Mouse (Mus musculus) neural tube, embryonic 13.5 days (tissue): ENCODE measurements around the gene Cnot6l. TPM values are rescaled to one million over a fixed set of nuclear protein-coding genes. Genes with fewer than 3 reads are reported as not detected.

Experiments used
- ATAC-seq: fragments of 200-750 bp; cut with Nextera tagmentation; 2 replicates; pipeline ENCODE4 v1.8.0; 2017; ENCODE audit warnings: low read depth, mild to moderate bottlenecking, moderate TSS enrichment, moderate library complexity
- H3K27ac ChIP-seq: fragments of 300-500 bp; sonication (generic); replicated peaks from 2 replicates; pipeline ENCODE4 v1.5.1; 2015; ENCODE audit warnings: moderate library complexity, mild to moderate bottlenecking, inconsistent platforms
- H3K27me3 ChIP-seq: fragments of 300-500 bp; sonication (generic); 2 replicates; pipeline ENCODE4 v1.6.1; 2015; ENCODE audit warnings: mild to moderate bottlenecking, inconsistent platforms
- H3K36me3 ChIP-seq: fragments of 300-500 bp; sonication (generic); 2 replicates; pipeline ENCODE4 v1.6.1; 2015; ENCODE audit warnings: mild to moderate bottlenecking, inconsistent platforms
- H3K4me1 ChIP-seq: fragments of 300-500 bp; sonication (generic); replicated peaks from 2 replicates; pipeline ENCODE4 v1.6.1; 2015; ENCODE audit warnings: inconsistent platforms
- H3K4me2 ChIP-seq: fragments of 300-500 bp; sonication (generic); 2 replicates; pipeline ENCODE4 v1.6.1; 2015; ENCODE audit warnings: inconsistent platforms, mild to moderate bottlenecking, moderate library complexity
- H3K4me3 ChIP-seq: fragments of 300-500 bp; sonication (generic); 2 replicates; pipeline ENCODE4 v1.5.1; 2015; ENCODE audit warnings: mild to moderate bottlenecking, inconsistent platforms
- H3K9ac ChIP-seq: fragments of 300-500 bp; sonication (generic); 2 replicates; pipeline ENCODE4 v1.6.1; 2015; ENCODE audit warnings: moderate library complexity, mild to moderate bottlenecking, inconsistent platforms
- H3K9me3 ChIP-seq: fragments of 300-500 bp; sonication (generic); 2 replicates; pipeline ENCODE4 v1.6.1; 2016; ENCODE audit warnings: inconsistent platforms
- WGBS: fragments of 180-500 bp; shearing (Covaris S2); methylation state at CpG from one replicate; pipeline ENCODE4 v1.1.7; 2015; 5-methylcytosine and 5-hydroxymethylcytosine counted together
- polyA plus RNA-seq: library from polyadenylated mRNA; unstranded; fragments of >200 nt; fragmentation: Nextera tagmentation; extraction: Ambion mirVana; gene quantifications from 2 replicates; pipeline ENCODE4 v1.2.1, GENCODE M21; 2015

Cnot6l gene
- polyA plus RNA-seq, 1 experiment from 2014 or later = 13.0 TPM

DNA sequence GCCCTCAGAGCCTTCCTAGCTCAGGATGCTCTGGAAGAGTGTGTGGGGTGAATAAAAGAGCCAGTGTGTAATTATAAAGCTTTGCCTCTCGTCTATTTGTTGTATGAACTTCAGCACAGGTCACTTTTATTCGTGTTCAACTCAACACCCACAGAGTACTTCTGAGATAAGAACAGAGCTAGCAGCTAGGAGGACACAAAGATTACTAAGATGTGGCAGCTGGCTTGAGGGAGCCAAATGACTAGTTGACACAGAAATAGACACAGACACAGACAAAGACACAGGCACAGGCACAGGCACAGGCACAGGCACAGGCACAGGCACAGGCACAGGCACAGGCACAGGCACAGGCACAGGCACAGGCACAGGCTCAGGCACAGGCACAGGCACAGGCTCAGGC lies 20.0 kb upstream of the Cnot6l start:
- no peaks in the 10 kb centered on the region for H3K4me1 ChIP-seq
- H3K4me2 ChIP-seq = no peak overlapping the region
- H3K4me3 ChIP-seq = no peak overlapping the region
- H3K27ac ChIP-seq = no peak overlapping the region
- 62% methylated on average over 2 of the region's 2 CpGs for WGBS
- no peaks in the 10 kb centered on the region for H3K36me3 ChIP-seq
- H3K9me3 ChIP-seq = no peaks in the 10 kb centered on the region
- H3K9ac ChIP-seq = no peak overlapping the region
- H3K27me3 ChIP-seq = no peaks in the 10 kb centered on the region
- ATAC-seq = no peak

DNA sequence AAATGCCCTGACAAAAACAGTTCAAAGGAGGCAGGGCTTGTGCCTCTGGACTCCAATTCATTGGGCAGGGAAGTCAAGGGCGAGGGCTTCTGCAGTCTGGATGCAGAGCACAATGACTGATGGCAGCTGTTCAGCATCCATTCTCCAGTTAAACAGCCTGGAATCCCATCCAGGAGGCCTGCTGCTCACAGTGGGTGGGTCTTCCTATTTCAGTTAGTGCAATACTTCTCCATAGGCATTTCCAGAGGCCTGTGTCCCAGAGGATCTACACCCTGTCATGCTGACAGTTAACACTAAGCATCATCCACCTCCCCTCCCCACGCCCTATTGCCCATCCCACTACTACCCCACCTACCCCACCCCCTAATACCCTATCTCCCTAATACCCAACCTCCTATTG lies 19.2 kb upstream of the Cnot6l start:
- Histone ChIP-seq H3K4me3 (no peak overlapping the region), H3K9me3 (no peaks in the 10 kb centered on the region)

DNA sequence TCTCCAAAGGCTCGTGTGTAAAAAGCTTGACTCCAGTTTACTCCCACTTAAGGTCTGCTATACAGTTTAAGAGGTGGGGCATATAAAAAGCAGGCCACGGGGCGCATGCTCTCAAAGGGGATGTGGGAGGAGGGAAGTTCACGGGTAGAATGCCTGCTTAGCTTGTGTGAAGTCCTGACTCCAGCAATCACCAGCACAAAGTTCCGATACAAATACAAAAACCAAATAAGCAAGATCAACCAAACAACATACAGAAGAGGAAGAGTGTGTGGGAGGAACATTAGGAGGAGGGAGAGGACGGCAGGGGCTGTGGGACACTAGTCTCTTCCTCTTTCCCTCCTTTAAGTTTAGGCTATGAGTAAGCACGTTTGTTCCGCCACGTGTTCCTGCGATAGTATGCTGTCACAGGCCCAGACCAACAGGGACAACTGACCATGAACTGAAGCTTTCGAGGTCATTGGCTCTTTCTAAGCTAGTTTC lies 12.9 kb upstream of the Cnot6l start:
- Histone ChIP-seq H3K4me1 (no peaks in the 10 kb centered on the region), H3K4me2 (no peak overlapping the region), H3K36me3 (no peaks in the 10 kb centered on the region), H3K27ac (no peak overlapping the region), H3K27me3 (no peaks in the 10 kb centered on the region), H3K4me3 (no peak overlapping the region), H3K9me3 (no peaks in the 10 kb centered on the region), H3K9ac (no peak overlapping the region)
- 77% methylated on average over 11 of the region's 11 CpGs for WGBS
- ATAC-seq = no peak

More for the DNA sequence above, 19.2 kb upstream of the Cnot6l start:
- no peak overlapping the region for H3K9ac ChIP-seq
- no peaks in the 10 kb centered on the region for H3K4me1 ChIP-seq
- no peaks in the 10 kb centered on the region for H3K36me3 ChIP-seq
- 61% methylated on average over 2 of the region's 2 CpGs for WGBS
- no peak overlapping the region for H3K27ac ChIP-seq
- no peak for ATAC-seq
- H3K27me3 ChIP-seq = no peaks in the 10 kb centered on the region
- no peak overlapping the region for H3K4me2 ChIP-seq

DNA sequence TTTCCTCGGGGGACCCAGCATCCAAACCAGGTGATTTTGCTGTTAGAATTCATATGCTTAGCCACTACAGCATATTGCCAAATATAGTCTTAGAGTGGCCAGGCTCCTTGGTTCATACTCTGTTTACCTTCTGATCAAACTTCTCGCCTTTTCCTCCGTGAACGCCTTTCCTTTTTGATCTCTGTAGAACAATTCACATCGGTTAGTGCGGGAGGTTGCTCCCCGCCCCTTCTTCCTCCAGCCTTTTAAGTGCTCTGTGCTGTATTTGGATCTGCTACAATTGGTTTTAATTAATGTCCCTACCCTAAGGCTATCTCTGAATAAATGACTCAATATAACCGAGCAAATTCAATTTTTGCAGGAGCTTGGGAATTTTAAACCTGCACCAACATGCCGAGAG lies 12.2 kb upstream of the Cnot6l start:
- no peak for ATAC-seq
- Histone ChIP-seq H3K27ac (no peak overlapping the region), H3K9me3 (no peaks in the 10 kb centered on the region), H3K4me1 (no peaks in the 10 kb centered on the region), H3K9ac (no peak overlapping the region), H3K27me3 (no peaks in the 10 kb centered on the region), H3K4me3 (no peak overlapping the region), H3K4me2 (no peak overlapping the region), H3K36me3 (no peaks in the 10 kb centered on the region)
- 42% methylated on average over 9 of the region's 9 CpGs for WGBS

DNA sequence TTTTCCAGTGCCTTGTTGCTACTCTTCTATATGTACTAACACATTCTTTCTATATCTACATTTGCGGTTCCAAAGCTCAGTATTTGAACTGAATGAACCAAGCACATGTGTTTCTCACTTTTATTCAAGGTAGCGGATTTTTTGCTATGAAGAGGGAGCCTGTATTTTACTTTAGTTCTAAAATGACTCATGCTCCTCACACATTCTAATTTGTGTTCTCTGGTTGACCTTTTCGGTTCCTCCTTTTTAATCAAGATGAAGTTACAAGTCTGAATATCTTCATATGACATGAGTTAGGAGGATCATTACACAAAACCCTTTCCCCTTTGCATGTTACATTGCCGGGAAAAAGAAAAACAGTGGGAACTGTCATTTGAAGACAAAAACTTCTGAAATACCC lies 7.8 kb upstream of the Cnot6l start:
- Histone ChIP-seq H3K27ac (no peak overlapping the region), H3K9me3 (no peaks in the 10 kb centered on the region), H3K27me3 (no peaks in the 10 kb centered on the region), H3K4me3 (no peak overlapping the region), H3K4me2 (no peak overlapping the region), H3K4me1 (no peaks in the 10 kb centered on the region), H3K36me3 (no peaks in the 10 kb centered on the region), H3K9ac (no peak overlapping the region)
- WGBS = 91% methylated on average over 4 of the region's 4 CpGs
- ATAC-seq = no peak

DNA sequence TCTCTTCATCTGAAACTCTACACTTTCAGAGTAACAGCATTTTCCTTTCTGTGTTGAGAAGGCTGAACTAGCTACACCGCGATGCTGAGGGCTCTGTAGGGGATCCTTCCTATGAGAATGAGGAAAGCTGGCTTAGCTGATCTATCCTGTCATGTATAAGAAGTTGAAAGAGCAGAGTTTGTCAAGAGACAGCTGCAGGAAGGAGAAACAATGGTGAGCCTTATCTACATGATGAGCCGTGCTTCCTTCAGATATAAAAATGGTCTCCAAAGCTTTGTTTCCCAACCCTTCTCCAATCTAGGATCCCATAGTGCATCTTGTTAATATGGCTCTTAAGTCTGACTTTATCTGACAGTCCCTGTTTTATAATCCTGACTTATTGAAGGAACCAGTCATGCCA lies 6.5 kb upstream of the Cnot6l start:
- Histone ChIP-seq H3K4me1 (no peaks in the 10 kb centered on the region), H3K9me3 (no peaks in the 10 kb centered on the region), H3K4me2 (no peak overlapping the region), H3K36me3 (no peaks in the 10 kb centered on the region), H3K27me3 (no peaks in the 10 kb centered on the region), H3K27ac (no peak overlapping the region), H3K9ac (no peak overlapping the region), H3K4me3 (no peak overlapping the region)
- no peak for ATAC-seq
- 82% methylated on average over 3 of the region's 3 CpGs for whole genome bisulfite sequencing

DNA sequence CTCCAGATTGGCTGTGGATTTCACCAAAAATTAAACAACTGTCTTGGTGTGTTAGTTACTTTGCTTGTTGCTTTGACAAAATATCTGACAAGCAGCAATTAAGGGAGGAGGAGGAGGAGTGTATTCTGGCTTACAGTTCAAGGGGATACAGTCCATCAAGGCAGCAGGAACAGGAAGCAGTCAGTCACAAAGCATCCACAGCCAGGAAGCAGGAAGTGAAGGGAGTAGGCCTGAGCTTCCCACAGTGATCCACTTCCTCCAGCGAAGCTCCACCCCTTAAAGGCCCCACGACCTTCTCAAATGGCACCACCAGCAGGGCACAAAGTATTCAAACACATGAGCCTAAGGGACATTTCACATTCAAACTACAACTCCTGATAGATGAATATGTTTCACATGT lies 2.8 kb upstream of the Cnot6l start:
- 85% methylated on average over 2 of the region's 2 CpGs for WGBS
- no peak overlapping the region for H3K27ac ChIP-seq
- ATAC-seq = no peak

DNA sequence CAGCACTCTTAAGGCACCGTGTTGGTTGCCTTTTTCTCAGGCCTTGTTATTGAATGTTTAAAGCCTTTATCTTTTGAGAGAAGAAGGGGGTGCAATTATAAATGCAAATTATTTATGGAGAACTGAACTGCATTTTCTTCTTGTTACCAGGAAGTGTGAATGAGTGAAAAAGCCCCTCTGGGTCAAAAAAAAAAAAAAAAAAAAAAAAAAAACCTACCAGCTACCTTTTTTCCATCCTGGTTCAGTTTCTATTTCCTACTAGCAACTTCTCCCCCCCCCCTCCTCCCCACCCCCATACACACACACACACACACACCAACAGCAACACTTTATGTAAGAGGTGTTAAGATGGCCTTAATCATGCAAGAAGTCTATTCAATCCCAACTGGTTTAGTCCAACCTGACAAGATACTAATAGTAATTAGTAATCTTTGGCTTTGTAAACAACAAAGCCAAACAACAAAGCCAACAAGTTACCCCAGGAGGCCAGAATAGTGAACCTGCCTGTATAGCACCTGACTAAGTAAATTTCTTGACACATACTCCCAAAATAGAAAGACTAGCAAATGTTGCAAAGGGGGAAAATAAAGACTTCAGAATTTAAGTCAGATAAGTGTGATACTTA lies 463 bp downstream of the Cnot6l start:
- peak overlapping the region; percentile 99 for H3K27ac ChIP-seq
- H3K4me2 ChIP-seq = peak overlapping the region; percentile 81
- 7% methylated on average over 1 of the region's 1 CpGs for WGBS

More for the DNA sequence above, 2.8 kb upstream of the Cnot6l start:
- H3K9ac ChIP-seq = no peak overlapping the region
- H3K36me3 ChIP-seq = no peaks in the 10 kb centered on the region
- H3K4me1 ChIP-seq = no peaks in the 10 kb centered on the region; the same call in 1 of the 2 replicates
- H3K4me2 ChIP-seq = no peak overlapping the region
- H3K9me3 ChIP-seq = no peaks in the 10 kb centered on the region
- H3K4me3 ChIP-seq = no peak overlapping the region
- H3K27me3 ChIP-seq = no peaks in the 10 kb centered on the region

DNA sequence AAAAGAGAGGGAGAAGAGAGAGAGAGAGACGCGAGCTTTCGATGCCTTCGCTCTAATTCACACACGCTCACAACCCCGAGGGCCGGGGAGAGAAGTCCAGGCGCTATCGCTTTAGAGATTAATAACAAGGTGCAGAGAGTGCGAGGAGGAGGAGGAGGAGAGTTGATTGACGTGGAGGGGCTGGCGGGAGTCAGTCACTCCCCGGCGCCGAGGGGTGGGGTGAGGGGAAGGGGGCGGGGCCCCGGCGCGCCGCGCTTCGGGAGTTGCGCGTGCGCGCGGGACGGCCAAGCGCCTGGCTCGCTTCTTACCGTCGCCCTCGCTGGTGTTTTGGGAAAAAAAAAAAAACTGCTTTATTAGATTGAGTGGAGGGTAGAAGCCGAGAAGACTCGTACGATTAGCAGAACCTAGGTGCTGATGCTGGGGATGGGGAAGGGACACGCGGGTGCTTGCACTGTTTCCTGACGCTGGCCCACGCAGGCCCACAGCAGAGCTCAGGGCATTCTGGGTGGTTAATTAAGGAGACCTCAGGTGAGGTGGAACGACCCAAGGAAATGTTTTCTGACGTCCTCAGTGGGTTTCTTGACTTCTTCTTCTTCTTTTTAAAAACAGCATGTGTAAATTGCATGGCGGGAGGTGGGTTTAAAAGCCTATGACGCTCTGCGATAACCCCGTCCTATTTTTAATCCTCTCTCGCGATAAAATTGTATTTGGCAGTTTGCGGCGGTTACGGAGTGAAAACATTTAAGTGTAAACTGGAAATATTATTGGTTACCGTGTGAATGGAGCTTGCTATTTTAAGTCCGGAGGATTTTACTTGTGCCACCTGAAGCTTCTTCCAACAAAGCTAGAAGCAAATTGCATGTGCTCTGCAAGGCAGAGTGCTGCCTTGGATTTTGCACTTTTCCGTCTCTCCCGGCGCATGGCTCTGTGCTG lies 1.3 kb downstream of the Cnot6l start:
- no peaks in the 10 kb centered on the region for H3K9me3 ChIP-seq
- H3K27me3 ChIP-seq = no peaks in the 10 kb centered on the region
- H3K4me3 ChIP-seq = peak overlapping the region; percentile 97
- peak overlapping the region; percentile 99 for H3K27ac ChIP-seq
- peak overlapping the region; percentile 81 for H3K4me2 ChIP-seq
- peaks cover 12% of the 10 kb centered on the region for H3K4me1 ChIP-seq
- WGBS = under 1% methylated on average over 56 of the region's 56 CpGs
- peak overlapping the region; percentile 99 for H3K9ac ChIP-seq
- ATAC-seq = peak; percentile 92
- H3K36me3 ChIP-seq = no peaks in the 10 kb centered on the region

More for the DNA sequence above, 463 bp downstream of the Cnot6l start:
- no peak for ATAC-seq
- Histone ChIP-seq H3K4me3 (peak overlapping the region; percentile 97), H3K36me3 (no peaks in the 10 kb centered on the region), H3K27me3 (no peaks in the 10 kb centered on the region), H3K4me1 (peaks cover 12% of the 10 kb centered on the region), H3K9ac (peak overlapping the region; percentile 99), H3K9me3 (no peaks in the 10 kb centered on the region)

DNA sequence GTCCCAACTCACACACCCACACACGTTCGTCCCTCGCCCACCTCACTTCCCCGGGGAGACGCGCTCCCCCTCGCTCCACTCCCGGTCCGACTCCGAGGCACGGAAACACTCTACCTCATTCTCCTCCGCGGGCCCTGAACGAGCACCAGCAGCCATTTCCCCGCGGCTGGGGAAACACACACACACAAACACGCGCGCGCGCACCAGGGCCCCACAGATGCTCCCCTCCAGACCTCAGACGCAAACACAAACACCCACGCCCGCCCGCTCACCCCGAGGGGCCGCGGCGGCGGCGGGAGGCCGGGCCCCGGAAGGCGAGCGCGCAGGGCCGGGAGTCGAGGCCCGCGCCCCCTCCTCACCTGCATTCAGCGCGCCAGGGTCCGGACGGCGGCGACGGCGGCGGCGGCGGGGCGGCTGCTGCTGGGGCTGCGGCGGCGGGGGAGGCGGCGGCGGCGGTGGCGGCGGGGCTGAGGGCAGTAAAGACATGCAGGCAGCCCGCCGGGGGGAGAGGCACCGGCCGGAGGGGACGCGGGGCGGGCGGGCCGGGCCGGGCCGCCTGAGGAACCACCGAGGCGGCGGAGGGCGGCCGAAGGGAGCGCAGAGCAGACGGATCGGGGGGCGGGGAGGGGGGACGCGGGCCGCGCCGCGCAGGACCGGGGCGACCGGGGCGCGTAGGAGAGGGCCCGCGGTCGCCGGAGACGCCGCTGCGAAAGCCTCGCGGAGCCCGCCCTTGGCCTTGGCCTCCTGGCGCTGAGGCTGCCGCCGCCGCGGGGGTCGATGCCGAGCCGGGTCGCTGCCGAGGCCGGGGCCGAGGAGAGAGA lies 2.2 kb downstream of the Cnot6l start:
- ATAC-seq = peak; percentile 78
- Histone ChIP-seq H3K4me1 (peaks cover 12% of the 10 kb centered on the region), H3K4me3 (peak overlapping the region; percentile 97), H3K27me3 (no peaks in the 10 kb centered on the region), H3K36me3 (no peaks in the 10 kb centered on the region), H3K27ac (peak overlapping the region; percentile 99), H3K9me3 (no peaks in the 10 kb centered on the region), H3K9ac (peak overlapping the region; percentile 99), H3K4me2 (peak overlapping the region; percentile 81)
- under 1% methylated on average over 82 of the region's 114 CpGs for WGBS

DNA sequence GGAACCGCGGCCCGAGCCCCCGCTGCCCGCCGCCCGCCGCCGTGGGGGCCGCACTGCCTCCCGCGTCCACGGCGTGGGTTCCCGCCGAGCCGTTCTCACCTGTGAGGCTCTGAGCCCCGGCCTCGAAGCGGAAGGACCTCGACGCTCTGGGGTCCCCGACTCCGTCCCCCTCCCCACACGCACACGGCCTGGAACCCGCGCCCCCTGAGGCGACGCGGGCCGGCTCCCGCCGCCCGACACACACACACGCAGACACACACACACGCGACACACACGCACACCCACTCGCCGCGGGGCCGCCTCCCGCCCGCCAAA lies 2.8 kb downstream of the Cnot6l start:
- Histone ChIP-seq H3K4me1 (peaks cover 12% of the 10 kb centered on the region), H3K9me3 (no peaks in the 10 kb centered on the region), H3K36me3 (no peaks in the 10 kb centered on the region), H3K9ac (peak overlapping the region; percentile 99), H3K4me3 (peak overlapping the region; percentile 97), H3K4me2 (peak overlapping the region; percentile 81), H3K27ac (peak overlapping the region; percentile 99), H3K27me3 (no peaks in the 10 kb centered on the region)
- peak; percentile 44 for ATAC-seq
- WGBS = 1% methylated on average over 32 of the region's 45 CpGs
